Mouse (Mus musculus) forebrain, embryonic 11.5 days (tissue): ENCODE measurements around the gene Sdad1. TPM values are rescaled to one million over a fixed set of nuclear protein-coding genes. Genes with fewer than 3 reads are reported as not detected.
A peak's percentile ranks its signal among the peaks of the same experiment; 100 is the strongest.
"Not testable (repeated sequence)": the region's sequence is repeated elsewhere in the genome, so short reads cannot be mapped to it uniquely, and the experiment has no call there.

Experiments
- ATAC-seq: fragments of 200-750 bp; cut with Nextera tagmentation; replicated peaks from 2 replicates; pipeline ENCODE4 v1.8.0; 2017; ENCODE audit warnings: moderate TSS enrichment; ENCODE audit not compliant: low FRiP score
- DNase-seq: peaks from one replicate; pipeline ENCODE4 v3.0.0-alpha.2; 2017; ENCODE audit warnings: low spot score
- H3K27ac ChIP-seq: fragments of 300-500 bp; sonication (generic); 2 replicates; pipeline ENCODE4 v1.5.1; 2014; ENCODE audit warnings: low read depth, low read length
- H3K27me3 ChIP-seq: fragments of 300-500 bp; sonication (generic); 2 replicates; pipeline ENCODE4 v1.6.1; 2014; ENCODE audit warnings: mild to moderate bottlenecking, low read length, mixed read lengths; ENCODE audit not compliant: control insufficient read depth, insufficient read depth
- H3K36me3 ChIP-seq: fragments of 300-500 bp; sonication (generic); 2 replicates; pipeline ENCODE4 v1.6.1; 2014; ENCODE audit warnings: mild to moderate bottlenecking, low read length, moderate library complexity, mixed read lengths; ENCODE audit not compliant: control insufficient read depth, insufficient read depth
- H3K4me1 ChIP-seq: fragments of 300-500 bp; sonication (generic); replicated peaks from 2 replicates; pipeline ENCODE4 v1.6.1; 2014; ENCODE audit warnings: low read length, mixed read lengths; ENCODE audit not compliant: control insufficient read depth, insufficient read depth
- H3K4me2 ChIP-seq: fragments of 300-500 bp; sonication (generic); 2 replicates; pipeline ENCODE4 v1.6.1; 2014; ENCODE audit warnings: low read depth, mild to moderate bottlenecking, low read length, moderate library complexity, mixed read lengths; ENCODE audit not compliant: severe bottlenecking
- H3K4me3 ChIP-seq: fragments of 300-500 bp; sonication (generic); 2 replicates; pipeline ENCODE4 v1.5.1; 2014; ENCODE audit warnings: low read depth, low read length
- H3K9ac ChIP-seq: fragments of 300-500 bp; sonication (generic); 2 replicates; pipeline ENCODE4 v1.6.1; 2014; ENCODE audit warnings: low read length
- H3K9me3 ChIP-seq: fragments of 300-500 bp; sonication (generic); 2 replicates; pipeline ENCODE4 v1.6.1; 2016; ENCODE audit warnings: low read length, mixed read lengths; ENCODE audit not compliant: control insufficient read depth
- WGBS: fragments of 180-500 bp; shearing (Covaris S2); extraction: QIAGEN DNeasy Blood & Tissue Kit; methylation state at CpG from one replicate; pipeline ENCODE4 v1.1.7; 2014; 5-methylcytosine and 5-hydroxymethylcytosine counted together
- polyA plus RNA-seq: library from polyadenylated mRNA; unstranded; fragments of >200 nt; fragmentation: Nextera tagmentation; extraction: Ambion mirVana; gene quantifications from 2 replicates; pipeline ENCODE4 v1.2.1, GENCODE M21; 2014

Gene Sdad1
- 36.8 and 40.2 TPM in 2 replicates for polyA plus RNA-seq

DNA sequence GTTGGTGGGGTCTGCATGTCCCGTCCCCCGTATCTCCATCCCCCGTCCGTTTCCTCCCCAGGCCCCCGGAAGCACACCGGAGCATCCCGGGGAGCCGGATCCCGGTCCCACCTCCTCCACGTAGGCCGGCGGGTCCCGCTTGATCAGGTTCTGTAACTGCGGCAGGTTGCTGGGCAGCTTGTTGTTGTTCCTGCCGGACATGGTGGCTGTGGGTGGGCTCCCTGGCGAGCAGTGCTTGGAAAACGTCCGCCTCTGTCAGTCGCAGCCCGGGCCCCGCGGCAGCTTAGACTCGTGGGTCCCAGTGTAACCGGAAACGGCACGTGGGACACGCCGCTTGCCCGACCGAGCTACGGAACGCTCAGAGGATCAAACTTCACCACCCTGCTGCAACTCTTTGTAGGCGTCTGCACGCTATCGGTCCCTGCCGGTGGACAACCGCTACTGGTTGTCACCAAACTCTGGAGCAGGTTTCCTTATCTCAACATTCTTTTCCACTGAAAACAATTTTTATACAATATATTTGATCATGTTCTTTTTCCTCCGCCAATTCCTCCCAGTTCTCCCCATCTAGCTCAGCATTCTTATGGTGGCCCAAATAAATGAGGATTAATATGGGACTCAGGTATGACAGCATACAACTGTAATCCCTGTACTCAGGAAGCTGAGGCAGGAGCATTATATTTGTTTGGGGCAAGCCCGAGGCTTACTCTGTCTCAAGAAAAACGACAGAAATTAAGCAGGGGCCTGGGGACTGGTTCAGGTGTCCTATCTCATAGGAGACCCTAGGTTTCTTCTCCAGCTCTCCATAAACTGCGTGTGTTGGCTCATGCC, at the start of gene Sdad1:
TSS of gene Sdad1 (minus strand) at position 799 of the 831 bp plus-strand sequence.
- DNase-seq = peak; percentile 95
- peak within 1 kb of the TSS; percentile 62 for H3K4me2 ChIP-seq
- peak within 1 kb of the TSS; percentile 79 for H3K9ac ChIP-seq
- no peaks in the 10 kb centered on the region; the same call in none of the 2 replicates for H3K36me3 ChIP-seq
- H3K4me3 ChIP-seq = peak within 1 kb of the TSS; percentile 83
- no peak within 1 kb of the TSS for H3K27ac ChIP-seq
- H3K27me3 ChIP-seq = no peaks in the 10 kb centered on the region
- 0 out of 2 replicates have a peak, but pooled peaks cover 1% of the 10 kb centered on the region for H3K4me1 ChIP-seq
- H3K9me3 ChIP-seq = no peaks in the 10 kb centered on the region
- ATAC-seq = peak; percentile 94
- 2% methylated on average over 41 of the region's 41 CpGs for WGBS

DNA sequence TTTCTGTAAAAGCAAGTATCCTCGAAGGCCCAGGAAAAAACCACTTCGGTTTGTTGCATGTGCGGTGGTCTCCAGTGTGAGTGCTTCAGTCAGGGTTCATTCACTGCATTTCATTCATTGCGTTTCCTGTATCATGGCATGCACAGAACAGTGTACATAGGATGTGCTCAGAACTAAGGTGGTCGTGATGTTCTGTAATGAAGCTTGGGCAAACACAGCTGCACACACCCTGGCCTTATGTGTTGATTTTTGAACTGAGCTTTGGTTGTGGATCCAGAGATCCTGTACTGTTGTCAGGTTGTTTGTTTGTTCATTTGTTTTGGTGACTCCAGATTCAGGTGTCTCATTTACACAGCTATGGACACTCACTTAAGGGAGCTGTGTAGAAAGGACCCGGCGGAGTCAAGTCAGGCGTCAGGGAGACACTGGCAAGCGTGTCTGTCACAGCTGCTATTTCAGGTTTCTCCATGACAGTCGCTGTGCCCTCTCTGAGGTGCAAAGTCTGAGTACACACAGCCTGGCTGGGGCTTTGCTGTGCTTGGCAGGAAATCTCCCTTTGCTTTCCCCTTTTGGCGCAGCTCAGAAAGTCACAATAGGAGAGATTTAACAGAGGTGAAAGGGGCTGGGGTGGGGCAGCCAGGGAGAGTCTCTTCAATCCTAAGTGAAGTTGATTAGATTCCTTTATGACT, 48.6 kb upstream of the Sdad1 start:
- WGBS = 83% methylated on average over 11 of the region's 11 CpGs
- Histone ChIP-seq H3K4me3 (no peak overlapping the region), H3K9me3 (no peaks in the 10 kb centered on the region), H3K36me3 (no peaks in the 10 kb centered on the region), H3K4me1 (no peaks in the 10 kb centered on the region), H3K4me2 (no peak overlapping the region), H3K9ac (no peak overlapping the region), H3K27ac (no peak overlapping the region), H3K27me3 (no peaks in the 10 kb centered on the region)
- DNase-seq (no peak), ATAC-seq (no peak)

DNA sequence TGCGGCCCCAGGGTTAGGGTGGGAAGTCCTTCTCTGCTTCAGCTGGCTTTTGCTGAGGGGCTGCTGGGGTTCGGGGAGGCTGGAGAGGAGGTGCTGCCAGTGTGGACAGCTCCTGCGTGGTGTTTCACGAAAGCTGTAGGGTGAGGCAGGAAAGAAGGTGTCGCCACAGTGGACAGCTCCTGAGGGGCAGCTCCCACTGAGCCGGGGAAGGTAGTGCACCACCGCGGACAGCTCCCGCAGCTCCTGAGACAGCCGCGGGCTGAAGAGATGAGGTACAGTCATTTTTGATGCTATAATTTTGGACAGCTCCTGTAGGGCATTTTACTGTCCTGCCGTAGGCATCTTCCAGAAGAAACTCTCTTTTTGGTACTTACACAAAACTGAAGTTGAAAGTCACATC, 47.8 kb upstream of the Sdad1 start:
- DNase-seq (no peak), ATAC-seq (no peak)
- Histone ChIP-seq H3K4me2 (no peak overlapping the region), H3K27ac (no peak overlapping the region), H3K9me3 (no peaks in the 10 kb centered on the region), H3K4me3 (no peak overlapping the region), H3K36me3 (no peaks in the 10 kb centered on the region), H3K9ac (no peak overlapping the region), H3K27me3 (no peaks in the 10 kb centered on the region), H3K4me1 (no peaks in the 10 kb centered on the region)
- WGBS = 69% methylated on average over 11 of the region's 12 CpGs

DNA sequence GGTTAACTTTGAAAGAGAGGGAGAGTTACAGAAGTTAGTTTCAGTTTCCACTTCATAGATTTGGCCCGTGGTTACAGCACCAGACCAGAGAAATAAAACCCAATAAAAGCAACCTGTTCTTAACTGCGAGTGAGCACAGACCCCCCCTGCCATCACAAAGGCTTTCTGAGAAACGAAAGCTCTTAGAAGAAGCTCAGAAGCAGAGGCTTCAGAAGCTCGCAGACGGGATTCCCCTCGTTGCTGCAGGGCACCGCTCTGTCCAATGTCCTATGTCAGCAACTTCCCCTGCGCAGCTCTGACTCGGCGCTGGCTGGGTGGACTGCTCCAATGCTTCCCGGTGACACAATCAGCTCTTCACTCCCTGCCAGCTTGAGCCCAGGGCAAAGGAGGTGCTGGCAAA, 43.2 kb upstream of the Sdad1 start:
- 53% methylated on average over 11 of the region's 11 CpGs for WGBS
- H3K4me2 ChIP-seq = no peak overlapping the region

DNA sequence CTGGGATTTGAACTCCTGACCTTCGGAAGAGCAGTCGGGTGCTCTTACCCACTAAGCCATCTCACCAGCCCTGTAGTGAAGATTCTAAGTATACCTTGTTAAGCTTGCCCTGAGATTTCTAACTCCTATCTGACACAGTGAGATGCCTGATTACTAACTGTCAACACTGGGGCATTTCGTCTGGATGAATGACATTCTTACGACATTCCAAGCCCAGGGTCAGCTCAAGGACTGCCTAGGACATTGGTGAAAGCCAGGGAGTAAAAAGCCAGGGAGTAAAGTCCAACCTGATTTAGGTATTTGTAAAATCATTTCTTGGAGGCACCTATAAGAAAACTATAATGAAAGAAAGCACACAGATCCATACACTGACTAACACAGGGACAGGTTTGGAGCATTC, 42.4 kb upstream of the Sdad1 start:
- not testable (repeated sequence) for H3K27ac ChIP-seq, H3K9me3 ChIP-seq, H3K4me3 ChIP-seq, H3K9ac ChIP-seq, H3K4me2 ChIP-seq, H3K27me3 ChIP-seq, ATAC-seq, H3K4me1 ChIP-seq, H3K36me3 ChIP-seq, DNase-seq
- 72% methylated on average over 4 of the region's 4 CpGs for WGBS

More for the DNA sequence above, 43.2 kb upstream of the Sdad1 start:
- peaks cover 1% of the 10 kb centered on the region; the same call in 1 of the 2 replicates for H3K4me1 ChIP-seq
- H3K9ac ChIP-seq = no peak overlapping the region
- H3K27ac ChIP-seq = no peak overlapping the region
- ATAC-seq = no peak
- no peaks in the 10 kb centered on the region for H3K27me3 ChIP-seq
- DNase-seq = no peak
- H3K4me3 ChIP-seq = no peak overlapping the region
- H3K36me3 ChIP-seq = no peaks in the 10 kb centered on the region
- no peaks in the 10 kb centered on the region for H3K9me3 ChIP-seq

DNA sequence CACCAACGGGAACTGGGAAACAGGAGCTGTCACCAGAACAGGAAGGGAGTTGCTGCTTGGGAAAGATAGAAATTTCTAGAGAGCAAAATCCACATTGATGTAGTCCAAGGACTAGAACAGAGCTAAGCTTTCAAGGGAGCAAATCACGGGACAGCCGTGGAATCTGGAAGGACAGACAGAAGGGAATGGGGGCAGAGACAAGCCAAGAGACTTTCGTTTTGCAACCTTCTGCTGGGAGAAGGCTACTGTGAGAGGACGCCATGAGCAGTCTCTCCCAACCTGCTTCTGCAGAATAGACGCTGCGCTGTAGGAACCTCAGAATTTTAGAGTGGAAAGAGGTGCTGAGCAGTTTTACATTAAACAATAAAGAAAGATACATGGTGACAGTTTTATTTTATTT, 39.5 kb upstream of the Sdad1 start:
- no peak overlapping the region for H3K27ac ChIP-seq
- DNase-seq = no peak
- H3K36me3 ChIP-seq = no peaks in the 10 kb centered on the region
- peaks cover 2% of the 10 kb centered on the region; the same call in 1 of the 2 replicates for H3K4me1 ChIP-seq
- H3K9me3 ChIP-seq = no peaks in the 10 kb centered on the region
- 81% methylated on average over 7 of the region's 7 CpGs for WGBS
- no peak overlapping the region for H3K9ac ChIP-seq
- no peaks in the 10 kb centered on the region for H3K27me3 ChIP-seq
- H3K4me3 ChIP-seq = no peak overlapping the region
- no peak overlapping the region for H3K4me2 ChIP-seq
- ATAC-seq = no peak

DNA sequence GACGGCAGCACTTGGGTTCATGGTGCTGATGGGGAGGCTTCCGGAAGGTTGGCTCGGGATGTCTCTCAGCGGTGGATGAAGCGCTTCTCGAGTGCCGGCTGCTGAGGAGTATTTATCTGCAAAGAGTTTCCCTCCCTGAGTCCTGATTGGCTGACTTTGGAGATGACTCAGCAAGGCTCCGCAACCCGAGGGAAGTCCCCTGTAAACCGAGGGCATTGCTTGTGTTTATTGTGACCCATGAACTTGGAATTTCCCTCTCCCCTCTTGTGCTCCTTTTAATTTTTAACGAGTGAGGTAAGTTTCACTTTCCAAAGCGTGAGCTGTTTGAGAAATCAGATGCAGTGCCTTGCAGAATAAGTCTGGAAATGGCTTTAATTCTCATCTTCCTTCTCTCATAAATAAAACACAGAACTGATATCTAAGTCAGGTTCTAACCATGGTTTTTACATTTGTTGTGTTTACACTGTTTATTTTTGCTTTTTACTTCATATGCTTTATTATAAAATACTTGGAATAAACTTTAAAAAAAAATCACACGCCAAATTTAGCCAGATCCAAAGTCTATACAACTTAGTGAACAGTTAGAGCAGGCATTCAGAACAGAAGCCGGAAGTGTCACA, 38.6 kb upstream of the Sdad1 start, which contains the start of gene Cxcl10:
TSS of gene Cxcl10 (minus strand) at position 96 of the 620 bp plus-strand sequence.
- ATAC-seq (0 out of 2 replicates have a peak, but pooled peaks have one; percentile 33), DNase-seq (peak; percentile 55)
- Histone ChIP-seq H3K27me3 (no peaks in the 10 kb centered on the region), H3K27ac (no peak within 1 kb of the TSS), H3K36me3 (no peaks in the 10 kb centered on the region), H3K4me2 (peak within 1 kb of the TSS; percentile 20; the same call in 1 of the 2 replicates), H3K9me3 (no peaks in the 10 kb centered on the region), H3K9ac (no peak within 1 kb of the TSS), H3K4me3 (no peak within 1 kb of the TSS), H3K4me1 (peaks cover 2% of the 10 kb centered on the region; the same call in 1 of the 2 replicates)
- 23% methylated on average over 14 of the region's 14 CpGs for WGBS

DNA sequence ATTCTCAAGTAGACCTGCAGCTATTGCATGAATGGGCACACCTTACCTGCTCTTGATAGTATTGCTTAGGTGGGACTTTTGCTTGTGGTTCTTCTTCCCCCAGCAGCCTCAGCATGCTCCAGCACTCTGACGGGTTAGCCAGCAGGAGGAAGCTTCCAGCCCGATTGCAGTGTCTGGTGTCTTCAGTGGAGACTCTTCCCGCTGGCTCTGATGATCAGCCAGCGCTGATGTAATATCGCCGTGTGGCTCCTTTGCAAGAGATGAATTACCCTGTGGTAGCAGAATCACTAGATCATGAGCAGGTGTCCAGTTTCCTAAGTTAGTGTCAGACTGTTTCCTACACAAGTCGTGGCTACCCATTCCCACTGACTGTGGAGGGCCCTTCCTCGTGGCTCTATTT, 34.7 kb upstream of the Sdad1 start:
- DNase-seq (no peak), ATAC-seq (no peak)
- H3K9me3 ChIP-seq = no peaks in the 10 kb centered on the region
- 91% methylated on average over 8 of the region's 8 CpGs for WGBS
- no peak overlapping the region for H3K9ac ChIP-seq
- H3K36me3 ChIP-seq = no peaks in the 10 kb centered on the region
- H3K4me1 ChIP-seq = peaks cover 2% of the 10 kb centered on the region; the same call in 1 of the 2 replicates
- no peaks in the 10 kb centered on the region for H3K27me3 ChIP-seq
- H3K4me2 ChIP-seq = no peak overlapping the region
- no peak overlapping the region for H3K4me3 ChIP-seq
- no peak overlapping the region for H3K27ac ChIP-seq
